Mouse (Mus musculus) C2C12 (cell line): Measurements from ENCODE around the gene Slc19a3.

Experiments used
- CEBPB ChIP-seq: IDR thresholded peaks from one replicate; pipeline ENCODE4 v1.6.1; 2011; ENCODE audit warnings: low read depth, mild to moderate bottlenecking, control low read depth, moderate library complexity
- CTCF ChIP-seq: IDR thresholded peaks from one replicate; pipeline ENCODE4 v1.5.1; 2011; ENCODE audit not compliant: control insufficient read depth, insufficient read depth, insufficient read length
- FOSL1 ChIP-seq: IDR thresholded peaks from one replicate; pipeline ENCODE4 v1.8.0; 2011; ENCODE audit warnings: mild to moderate bottlenecking, low read length; ENCODE audit not compliant: poor library complexity, insufficient read depth, severe bottlenecking
- MAX ChIP-seq: IDR thresholded peaks from one replicate; pipeline ENCODE4 v1.6.1; 2011; ENCODE audit warnings: mild to moderate bottlenecking, control low read depth
- MYOD1 ChIP-seq: IDR thresholded peaks from one replicate; pipeline ENCODE4 v1.6.1; 2011; ENCODE audit warnings: low read depth; ENCODE audit not compliant: control insufficient read depth, insufficient read length
- MYOG ChIP-seq: IDR thresholded peaks from one replicate; pipeline ENCODE4 v1.6.1; 2011; ENCODE audit not compliant: control insufficient read depth, insufficient read length; ENCODE audit errors: extremely low read depth
- USF1 ChIP-seq: IDR thresholded peaks from one replicate; pipeline ENCODE4 v1.6.1; 2011; ENCODE audit warnings: low read depth, mild to moderate bottlenecking, control low read depth, moderate library complexity

DNA sequence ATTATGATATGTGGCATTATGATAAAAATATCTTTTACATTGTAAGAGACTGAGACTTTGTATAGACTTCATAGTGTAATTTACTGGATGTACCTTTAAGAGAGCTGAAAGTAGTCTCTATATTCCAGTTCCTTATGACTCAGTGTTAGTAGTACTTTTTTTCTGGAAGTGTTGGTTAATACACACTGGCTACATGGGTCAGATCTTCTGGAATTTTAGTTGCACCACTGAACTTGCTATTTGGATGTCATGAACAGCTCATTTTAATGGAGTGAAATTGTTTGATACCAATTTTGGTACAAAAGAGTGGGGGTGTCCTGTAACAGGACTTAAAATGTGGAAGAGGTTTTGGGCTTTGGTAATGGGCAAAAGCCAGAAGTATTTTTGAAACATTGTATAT lies 60.4 kb downstream of the Slc19a3 start:
- TF ChIP-seq CTCF (no peak), USF1 (no peak), MYOG (no peak), MAX (no peak), FOSL1 (no peak), CEBPB (no peak), MYOD1 (no peak)
